Mouse (Mus musculus) T-helper 17 cell (primary cell): ENCODE results near the gene Gm45062.

Experiments
- in situ Hi-C, 2 experiments: fragments of 300-600 bp; cut with MboI, MseI; formaldehyde crosslinking; loops; 1 replicate in 1 of 2; 2 replicates in 1 of 2; pipeline ENCODE4 v1.15.1; 2025; ENCODE audit warnings: high pct_unique_total_duplicates in 2 of 2

Gene Gm45062

GRCm38 (mm10) chr6:8560682-8561081, 301.4 kb downstream of the Gm45062 start:
- in situ Hi-C loops: no loop called here

GRCm38 (mm10) chr6:8582377-8582776, 323.1 kb downstream of the Gm45062 start:
- in situ Hi-C loops: loop anchor here in 1 of 2 experiments (25.0 kb wide), 1 partner anchor 405 kb away; no protein-coding TSS in a partner anchor

DNA sequence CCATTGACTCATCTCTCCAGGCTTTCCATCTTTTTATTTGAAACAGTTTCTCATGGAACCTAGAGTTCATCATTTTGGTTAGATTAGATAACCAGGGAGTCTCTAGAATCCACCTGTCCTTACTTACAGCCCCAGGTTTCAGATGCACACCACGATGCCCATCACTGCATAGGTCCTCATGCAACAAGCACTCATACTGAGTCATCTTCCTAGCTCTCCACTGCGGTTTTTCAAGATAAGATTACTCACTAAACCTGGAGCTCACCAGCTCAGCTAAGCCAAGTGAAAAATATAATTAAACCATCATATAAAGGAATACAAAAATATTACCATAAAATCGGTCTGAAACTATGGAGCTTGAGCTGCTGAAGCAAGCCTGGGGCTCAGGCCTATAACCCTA, 324.6 kb downstream of the Gm45062 start:
- in situ Hi-C loops: loop anchor here in 1 of 2 experiments (25.0 kb wide), 1 partner anchor 403 kb away; no protein-coding TSS in a partner anchor

- in situ Hi-C loops: loop anchor here in 1 of 2 experiments (25.0 kb wide), 1 partner anchor 396 kb away; no protein-coding TSS in a partner anchor
Observed at GRCm38 (mm10) chr6:8591665-8592064, 332.4 kb downstream of the Gm45062 start.

DNA sequence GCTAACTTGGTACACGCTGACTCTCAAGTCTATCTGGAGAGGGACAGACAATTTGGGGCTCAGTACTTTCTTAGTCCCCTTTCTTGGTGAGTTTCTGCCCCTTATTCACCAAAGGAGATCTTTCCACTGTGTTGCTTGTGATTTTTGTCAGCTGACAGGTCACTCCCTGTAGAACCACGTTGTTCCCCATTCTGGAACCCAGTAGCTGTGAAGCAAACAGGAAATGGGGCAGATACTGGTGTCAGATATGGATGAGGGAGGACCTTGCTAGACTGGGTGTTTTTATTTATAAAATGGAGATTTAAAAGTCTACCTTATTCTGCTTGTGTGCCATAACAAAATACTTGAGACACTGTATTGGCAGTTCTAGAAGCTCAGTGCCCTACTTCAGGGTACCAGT, 358.1 kb downstream of the Gm45062 start:
- in situ Hi-C loops: no loop called here

- in situ Hi-C loops: no loop called here
Observed at GRCm38 (mm10) chr6:8619582-8620350, 360.5 kb downstream of the Gm45062 start.

DNA sequence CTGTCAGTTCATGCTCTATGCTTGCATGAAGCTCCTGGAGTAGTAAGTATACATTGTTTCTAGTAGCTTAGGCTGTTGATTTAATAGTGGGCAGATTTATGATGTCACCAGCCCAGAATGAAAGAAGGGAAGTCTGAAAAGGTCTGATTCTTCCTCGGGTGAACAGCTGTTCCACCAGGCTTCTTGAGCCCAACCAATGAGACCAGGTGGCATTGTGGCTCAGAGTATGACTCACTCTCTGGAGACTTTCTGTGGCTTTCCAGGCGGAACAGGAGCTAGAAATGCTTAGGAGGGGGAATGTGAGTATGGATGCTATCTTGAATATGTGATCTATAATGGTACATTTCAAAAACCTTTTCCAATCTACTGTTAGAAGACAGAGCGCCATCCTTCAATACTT, 363.8 kb downstream of the Gm45062 start:
- in situ Hi-C loops: no loop called here

DNA sequence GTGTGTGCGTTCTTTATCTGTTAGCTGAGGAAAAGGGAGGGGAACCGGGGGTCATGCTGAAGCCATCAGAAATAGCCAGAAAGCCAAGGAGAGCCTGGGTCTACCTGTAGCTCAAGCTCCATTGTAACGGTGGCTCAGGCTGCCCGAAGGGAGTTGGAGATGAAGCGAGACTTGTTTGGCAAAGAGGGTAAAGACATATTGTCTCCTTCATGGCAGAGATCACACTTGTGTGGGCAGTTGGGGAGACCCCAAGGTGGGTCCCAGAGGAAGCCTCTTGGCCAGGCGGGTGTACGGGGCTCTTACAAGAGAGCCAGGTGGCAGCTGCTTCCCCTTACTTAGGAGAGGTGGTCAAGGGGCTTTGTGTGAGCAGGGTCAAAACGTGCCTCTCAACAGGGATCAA, 369.0 kb downstream of the Gm45062 start:
- in situ Hi-C loops: no loop called here

DNA sequence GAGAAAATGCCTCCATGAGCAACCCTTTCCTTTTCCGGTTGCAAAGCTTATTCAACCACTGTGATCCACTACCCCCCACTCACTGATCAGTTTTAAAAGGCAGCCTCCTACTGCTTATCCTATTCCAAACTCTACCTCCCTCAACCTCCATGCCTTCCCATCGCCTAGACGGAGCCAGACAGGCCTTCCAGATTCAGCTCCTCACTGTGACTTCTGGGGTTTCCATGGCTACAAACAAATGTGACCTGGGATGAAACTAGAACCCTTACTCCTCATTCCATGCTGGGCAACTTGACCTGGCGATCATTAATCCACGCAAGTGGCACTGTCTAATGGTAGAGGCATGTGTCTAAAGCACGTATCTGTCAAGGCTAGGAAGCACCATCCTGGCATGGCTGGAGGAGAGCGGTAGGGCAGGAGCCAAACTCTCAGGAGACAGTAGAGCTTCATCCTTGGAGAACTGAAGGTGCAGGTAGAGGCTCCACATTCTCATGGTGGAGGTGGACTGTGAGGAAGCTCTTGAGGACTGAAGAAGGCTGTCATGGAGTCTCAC, 369.5 kb downstream of the Gm45062 start:
- in situ Hi-C loops: no loop called here

- in situ Hi-C loops: no loop called here
Observed at GRCm38 (mm10) chr6:8630531-8630930, 371.3 kb downstream of the Gm45062 start.

GRCm38 (mm10) chr6:8631362-8631761, 372.1 kb downstream of the Gm45062 start:
- in situ Hi-C loops: no loop called here

GRCm38 (mm10) chr6:8631986-8632632, 372.9 kb downstream of the Gm45062 start:
- in situ Hi-C loops: no loop called here

- in situ Hi-C loops: no loop called here
Observed at GRCm38 (mm10) chr6:8632701-8633100, 373.5 kb downstream of the Gm45062 start.

DNA sequence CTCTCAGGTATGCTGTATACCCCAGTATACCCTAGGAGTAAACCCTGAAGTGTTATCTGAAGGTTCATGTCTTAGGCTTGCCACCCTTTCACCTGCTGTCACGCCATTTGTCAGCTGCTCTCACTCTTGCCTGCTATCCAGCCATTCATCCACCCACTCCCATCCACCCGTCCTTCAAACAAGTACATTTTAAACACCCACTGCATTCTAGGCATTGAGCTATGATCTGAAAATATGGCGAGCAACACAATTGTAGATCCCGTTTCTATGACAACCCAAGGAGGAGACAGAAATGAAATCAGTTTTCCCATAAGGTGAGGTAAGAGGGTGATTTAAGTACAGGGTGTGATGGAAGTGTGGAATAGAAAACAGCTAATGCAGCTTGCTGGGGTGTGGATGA, 378.9 kb downstream of the Gm45062 start:
- in situ Hi-C loops: no loop called here

DNA sequence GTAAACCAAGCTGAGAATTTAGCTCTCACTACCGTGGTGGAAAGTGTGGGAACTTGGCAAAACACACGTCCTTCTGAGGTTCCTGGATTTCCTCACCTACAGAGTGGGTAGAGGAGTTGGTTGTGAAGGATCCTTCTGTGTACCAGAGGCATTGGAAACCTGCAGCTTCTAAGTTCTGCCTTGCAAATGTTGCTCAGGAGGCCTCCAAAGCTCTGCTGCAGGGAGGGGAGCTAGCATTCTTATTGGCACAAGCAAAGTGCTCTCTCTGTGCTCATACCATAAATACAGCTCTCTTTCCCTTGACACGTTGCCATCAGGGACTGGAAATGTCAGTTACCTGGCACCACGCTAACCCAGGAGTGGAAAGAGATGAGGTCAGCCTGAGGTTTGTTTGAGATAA, 379.6 kb downstream of the Gm45062 start:
- in situ Hi-C loops: no loop called here

DNA sequence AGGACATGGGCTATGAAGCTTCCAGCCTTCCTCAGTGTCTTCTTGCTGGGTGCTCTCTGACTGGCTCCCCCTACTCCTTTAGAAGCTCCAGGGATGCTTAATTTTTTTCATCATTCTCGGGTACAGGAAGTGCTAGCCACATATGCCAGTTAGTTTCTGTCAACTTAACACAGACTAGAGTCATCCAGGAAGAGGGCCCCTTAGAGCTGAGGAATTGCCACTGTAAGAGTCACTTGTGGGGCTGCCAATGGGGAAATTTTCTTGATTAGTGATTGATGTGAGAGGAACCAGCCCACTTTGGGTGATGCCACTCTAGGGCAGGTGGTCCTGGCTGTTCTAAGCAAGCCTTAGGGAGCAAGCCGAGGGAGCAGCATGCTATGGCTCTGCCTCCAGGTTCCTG, 380.3 kb downstream of the Gm45062 start:
- in situ Hi-C loops: no loop called here

GRCm38 (mm10) chr6:8640863-8641262, 381.6 kb downstream of the Gm45062 start:
- in situ Hi-C loops: loop anchor here (5.0 to 10.0 kb wide), 2 partner anchors 81 to 1686 kb away; partner anchors contain the start of gene Sdhaf3 (in 1 of the 2)

DNA sequence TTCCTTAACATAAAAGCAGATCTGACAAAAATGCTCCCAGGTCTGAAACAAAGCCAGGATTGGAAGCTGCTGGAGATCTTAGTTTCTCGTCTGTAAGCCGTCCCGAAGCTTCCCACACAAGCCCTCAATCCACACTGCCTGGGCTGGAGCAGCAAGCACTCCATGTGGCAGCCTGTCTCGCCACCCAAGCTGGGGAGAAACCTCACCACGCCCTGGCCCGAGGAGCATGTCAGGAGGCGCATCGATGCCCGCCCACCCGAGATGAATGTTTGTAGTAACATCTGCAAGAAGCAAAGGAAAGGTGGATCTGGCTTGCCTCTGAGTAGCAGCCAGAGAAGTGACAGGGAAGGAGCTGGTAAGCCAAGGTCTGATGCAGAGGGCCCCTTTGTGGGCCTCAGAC, 385.5 kb downstream of the Gm45062 start:
- in situ Hi-C loops: loop anchor here (5.0 to 10.0 kb wide), 3 partner anchors 78 to 1690 kb away; partner anchors contain the start of gene Sdhaf3 (in 1 of the 2)

- in situ Hi-C loops: loop anchor here in 1 of 2 experiments (5.0 to 10.0 kb wide), 2 partner anchors 87 to 1691 kb away; partner anchors contain the start of gene Sdhaf3
Observed at GRCm38 (mm10) chr6:8645708-8646107, 386.5 kb downstream of the Gm45062 start.
